Mouse (Mus musculus) cerebellum, adult 2 months (tissue): ENCODE measurements around the gene Cd300lb. TPM values are rescaled to one million over a fixed set of nuclear protein-coding genes. Genes with fewer than 3 reads are reported as not detected.
A peak's percentile ranks its signal among the peaks of the same experiment; 100 is the strongest.
"Not testable (repeated sequence)": the region's sequence is repeated elsewhere in the genome, so short reads cannot be mapped to it uniquely, and the experiment has no call there.

Source experiments
- DNase-seq, 2 experiments: peaks; one replicate each; pipeline ENCODE4 v3.0.0; 2021
- H3K27ac ChIP-seq: fragments of 200-500 bp; 2 replicates; pipeline ENCODE4 v1.5.1; 2012; ENCODE audit warnings: low read length, control low read depth, inconsistent platforms; ENCODE audit not compliant: insufficient read depth
- H3K27me3 ChIP-seq: fragments of 200-500 bp; 2 replicates; pipeline ENCODE4 v1.6.1; 2012; ENCODE audit warnings: inconsistent platforms, mild to moderate bottlenecking, low read length, moderate library complexity; ENCODE audit not compliant: control insufficient read depth, insufficient read depth
- H3K4me1 ChIP-seq: fragments of 200-500 bp; 2 replicates; pipeline ENCODE4 v1.6.1; 2011; ENCODE audit warnings: low read length; ENCODE audit not compliant: control insufficient read depth, insufficient read depth
- H3K4me3 ChIP-seq: fragments of 200-500 bp; replicated peaks from 2 replicates; pipeline ENCODE3; 2011; ENCODE audit warnings: mild to moderate bottlenecking, low read depth, low read length, control low read depth; ENCODE audit not compliant: insufficient read depth
- CTCF ChIP-seq: fragments of 200-500 bp; IDR thresholded peaks from 2 replicates; pipeline ENCODE4 v1.5.1; 2011; ENCODE audit warnings: low read depth, mild to moderate bottlenecking, control low read depth, low read length, moderate library complexity, borderline replicate concordance; ENCODE audit not compliant: insufficient read depth
- POLR2A ChIP-seq: fragments of 200-500 bp; IDR thresholded peaks from 2 replicates; pipeline ENCODE4 v1.6.1; 2011; ENCODE audit warnings: low read length, control low read depth, borderline replicate concordance; ENCODE audit not compliant: insufficient read depth
- WGBS: fragments of 180-500 bp; shearing (Covaris S2); methylation state at CpG from one replicate; pipeline ENCODE4 v1.1.7; 2018; 5-methylcytosine and 5-hydroxymethylcytosine counted together
- polyA plus RNA-seq: library from polyadenylated mRNA; depleted of rRNA; stranded (reverse); fragments of >200 nt; gene quantifications from 2 replicates; pipeline ENCODE4 v1.2.3, GENCODE M21; 2012

The Cd300lb gene
- polyA plus RNA-seq, 1 experiment: 0.44 TPM

DNA sequence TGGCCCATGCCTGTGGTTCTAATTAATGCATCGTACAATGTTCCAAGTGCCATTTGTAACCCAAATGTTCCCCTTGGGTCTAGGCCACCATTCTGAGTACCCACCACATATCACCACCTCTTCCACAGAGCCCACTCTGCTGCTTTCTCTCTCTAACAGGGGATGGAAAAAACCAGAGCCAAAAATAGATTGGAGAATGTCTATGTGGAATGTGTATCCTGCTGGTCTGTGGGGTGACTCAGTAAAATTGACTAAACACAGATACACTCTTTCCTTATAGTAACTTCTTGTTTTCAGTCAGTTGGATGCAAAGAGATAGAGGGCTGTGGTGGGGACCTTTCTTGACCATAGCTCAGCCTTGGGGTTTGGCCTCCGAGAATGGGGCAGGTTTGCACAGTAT lies 4.6 kb downstream of the Cd300lb start:
- H3K27me3 ChIP-seq: no peaks in the 10 kb centered on the region
- H3K4me1 ChIP-seq: peaks cover 11% of the 10 kb centered on the region
- no peak for TF ChIP-seq CTCF
- no peak for TF ChIP-seq POLR2A
- peak in 1 of 2 experiments; percentile 3 for DNase-seq
- H3K4me3 ChIP-seq: no peak overlapping the region
- no peak overlapping the region for H3K27ac ChIP-seq
- WGBS: 80% methylated on average over 2 of the region's 2 CpGs

DNA sequence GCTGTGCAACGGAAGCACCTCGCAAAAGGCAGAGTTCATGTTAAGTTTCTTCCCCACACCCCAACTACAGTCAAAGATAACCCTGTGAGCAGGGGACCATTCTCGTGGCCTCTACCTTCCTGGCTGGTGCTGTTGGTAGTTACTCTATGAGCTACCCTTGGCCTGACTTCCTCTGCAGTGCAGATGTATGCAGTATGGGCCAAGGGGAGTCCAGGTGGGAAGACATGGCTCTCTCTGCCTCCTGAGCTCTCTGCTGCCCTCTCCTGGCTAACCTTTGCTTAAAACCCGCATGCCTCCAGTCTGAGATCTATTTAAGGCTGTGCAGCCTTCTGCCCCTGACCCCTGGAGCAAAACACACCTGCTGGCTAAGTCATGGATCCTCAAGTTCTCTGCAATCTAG lies 10.2 kb downstream of the Cd300lb start:
- Histone ChIP-seq H3K4me3 (no peak overlapping the region), H3K4me1 (peaks cover 4% of the 10 kb centered on the region), H3K27me3 (no peaks in the 10 kb centered on the region), H3K27ac (no peak overlapping the region)
- 87% methylated on average over 4 of the region's 4 CpGs for WGBS
- TF ChIP-seq CTCF: peak; percentile 6; the same call in 1 of the 2 replicates
- no peak for TF ChIP-seq POLR2A
- peak in 1 of 2 experiments; percentile 35 for DNase-seq

DNA sequence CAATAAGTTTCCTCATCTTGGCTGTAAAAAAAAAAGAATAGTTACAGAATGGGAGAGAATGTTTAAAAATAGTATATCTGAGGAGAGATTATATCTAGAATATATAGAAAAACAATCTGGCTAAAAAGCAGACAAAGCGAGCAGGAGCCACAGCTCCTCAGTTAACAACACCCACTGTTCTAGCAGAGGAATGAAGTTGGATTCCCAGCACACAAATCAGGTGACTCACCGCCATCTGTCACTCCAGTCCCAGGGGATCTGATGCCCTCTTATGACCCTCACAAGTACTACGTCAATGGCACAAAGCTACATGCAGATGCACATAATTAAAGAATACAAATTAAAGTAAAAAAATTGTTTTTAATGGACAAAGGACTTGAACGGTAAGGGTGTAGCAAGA lies 11.7 kb downstream of the Cd300lb start:
- peak; percentile 19; the same call in 1 of the 2 replicates for TF ChIP-seq POLR2A
- no peak for TF ChIP-seq CTCF
- WGBS: 28% methylated on average over 4 of the region's 4 CpGs
- DNase-seq: peak; percentile 87 to 91

DNA sequence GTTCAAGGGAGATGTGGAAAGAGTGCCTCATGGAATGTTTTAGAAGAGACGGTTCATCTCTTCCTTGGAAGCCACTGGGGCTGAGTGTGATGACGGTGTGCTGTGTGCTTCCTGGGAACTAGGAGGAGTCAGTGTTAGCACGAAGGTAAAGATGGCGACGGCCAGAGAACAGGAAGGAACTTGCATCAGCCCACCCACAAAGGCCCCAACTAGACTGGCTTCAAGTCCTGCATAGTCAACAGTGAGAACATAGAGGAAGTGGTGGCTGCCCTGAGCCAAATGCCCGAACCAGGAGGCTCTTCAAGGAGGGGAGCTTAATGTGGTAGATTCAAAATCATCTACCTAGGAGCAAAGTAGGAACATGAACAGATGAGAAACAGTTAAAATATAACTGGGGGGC lies 17.1 kb downstream of the Cd300lb start:
- Histone ChIP-seq H3K27ac (no peak overlapping the region), H3K4me3 (no peak overlapping the region), H3K27me3 (no peaks in the 10 kb centered on the region), H3K4me1 (peaks cover 6% of the 10 kb centered on the region)
- 90% methylated on average over 6 of the region's 6 CpGs for WGBS
- DNase-seq: no peak
- TF ChIP-seq CTCF (no peak), POLR2A (no peak)

More for the DNA sequence above, 11.7 kb downstream of the Cd300lb start:
- Histone ChIP-seq H3K27ac (no peak overlapping the region), H3K27me3 (no peaks in the 10 kb centered on the region), H3K4me1 (peaks cover 4% of the 10 kb centered on the region), H3K4me3 (no peak overlapping the region)

DNA sequence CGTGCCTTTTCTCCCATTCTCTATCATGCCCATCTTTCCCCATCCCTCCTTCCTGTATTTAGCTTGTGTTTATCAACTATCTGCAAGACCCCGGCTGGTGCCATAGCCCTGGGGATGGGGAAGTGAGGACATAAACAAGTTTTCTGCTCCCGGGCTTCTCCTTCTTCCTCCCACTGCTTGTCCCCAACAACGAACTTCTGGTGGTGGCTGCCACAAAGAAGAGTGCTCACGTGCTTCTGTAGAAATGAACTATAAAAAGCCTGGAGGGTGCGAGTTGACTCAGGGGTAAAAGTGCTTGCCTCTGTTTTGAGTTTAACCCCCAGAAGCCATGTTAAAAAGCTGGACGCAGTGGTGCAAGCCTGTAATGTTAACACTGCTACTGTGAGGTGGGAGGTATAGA lies 19.2 kb downstream of the Cd300lb start:
- no peaks in the 10 kb centered on the region for H3K27me3 ChIP-seq
- DNase-seq: no peak
- no peak for TF ChIP-seq POLR2A
- TF ChIP-seq CTCF: no peak
- no peak overlapping the region for H3K27ac ChIP-seq
- H3K4me3 ChIP-seq: no peak overlapping the region
- H3K4me1 ChIP-seq: peaks cover 2% of the 10 kb centered on the region; the same call in 1 of the 2 replicates
- 64% methylated on average over 7 of the region's 7 CpGs for WGBS

GRCm38 (mm10) chr11:114912847-114913246 lies 21.3 kb downstream of the Cd300lb start:
- no peak overlapping the region for H3K27ac ChIP-seq
- peaks cover 2% of the 10 kb centered on the region; the same call in 1 of the 2 replicates for H3K4me1 ChIP-seq
- TF ChIP-seq POLR2A (no peak), CTCF (peak; percentile 98)
- H3K27me3 ChIP-seq: no peaks in the 10 kb centered on the region
- peak; percentile 81 to 91 for DNase-seq
- no peak overlapping the region for H3K4me3 ChIP-seq
- WGBS: 24% methylated on average over 9 of the region's 9 CpGs

- not testable (repeated sequence) for H3K27ac ChIP-seq, H3K4me3 ChIP-seq, H3K27me3 ChIP-seq, H3K4me1 ChIP-seq, DNase-seq
- WGBS: 36% methylated on average over 3 of the region's 3 CpGs
- peak; percentile 34; the same call in 1 of the 2 replicates for TF ChIP-seq CTCF
These were observed 24.6 kb downstream of the Cd300lb start for GRCm38 (mm10) chr11:114909538-114909937.

DNA sequence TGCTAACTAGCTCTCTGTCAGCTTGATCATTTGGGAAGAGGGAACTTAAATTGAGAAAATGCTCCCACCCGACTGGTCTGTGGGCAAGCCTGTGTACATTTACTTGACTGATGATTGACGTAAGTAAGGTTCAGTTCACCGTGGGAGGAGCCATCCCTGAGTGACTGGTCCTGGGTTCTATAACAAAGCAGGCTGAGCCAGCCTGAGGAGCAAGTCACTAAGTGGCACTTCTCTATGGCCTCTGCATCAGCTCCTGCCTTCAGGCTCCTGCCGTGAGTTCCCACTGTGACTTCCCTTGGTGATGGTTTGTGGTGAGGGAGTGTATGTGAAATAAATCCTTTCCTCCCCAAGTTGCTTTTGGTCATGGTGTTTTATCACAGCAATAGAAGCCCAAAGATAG lies 26.1 kb downstream of the Cd300lb start:
- WGBS: 68% methylated on average over 4 of the region's 4 CpGs
- no peaks in the 10 kb centered on the region for H3K27me3 ChIP-seq
- TF ChIP-seq CTCF (no peak), POLR2A (no peak)
- H3K4me3 ChIP-seq: no peak overlapping the region
- no peak for DNase-seq
- H3K4me1 ChIP-seq: peaks cover 2% of the 10 kb centered on the region; the same call in 1 of the 2 replicates
- H3K27ac ChIP-seq: no peak overlapping the region

- 87% methylated on average over 4 of the region's 4 CpGs for WGBS
- no peak for TF ChIP-seq CTCF
- no peak for TF ChIP-seq POLR2A
- DNase-seq: no peak
- no peak overlapping the region for H3K4me3 ChIP-seq
- H3K27me3 ChIP-seq: no peaks in the 10 kb centered on the region
- H3K27ac ChIP-seq: no peak overlapping the region
- H3K4me1 ChIP-seq: no peaks in the 10 kb centered on the region; the same call in 1 of the 2 replicates
These were observed 26.6 kb downstream of the Cd300lb start for GRCm38 (mm10) chr11:114907567-114907966.
